Mouse (Mus musculus): ENCODE data around the gene Rabl2. TPM values are rescaled to one million over a fixed set of nuclear protein-coding genes. Genes with fewer than 3 reads are reported as not detected.

The Rabl2 gene
- total RNA-seq, 2 experiments from 2014 or later: 17.3 to 18.3 TPM

- DNase-seq (ENCODE audit: low spot score in 2 of 2): no peak
These were observed 36.1 kb downstream of the Rabl2 start for GRCm38 (mm10) chr15:89555591-89555990.

- DNase-seq (ENCODE audit: low spot score in 2 of 2): no peak
These were observed 40.0 kb downstream of the Rabl2 start for GRCm38 (mm10) chr15:89551733-89552132.

DNA sequence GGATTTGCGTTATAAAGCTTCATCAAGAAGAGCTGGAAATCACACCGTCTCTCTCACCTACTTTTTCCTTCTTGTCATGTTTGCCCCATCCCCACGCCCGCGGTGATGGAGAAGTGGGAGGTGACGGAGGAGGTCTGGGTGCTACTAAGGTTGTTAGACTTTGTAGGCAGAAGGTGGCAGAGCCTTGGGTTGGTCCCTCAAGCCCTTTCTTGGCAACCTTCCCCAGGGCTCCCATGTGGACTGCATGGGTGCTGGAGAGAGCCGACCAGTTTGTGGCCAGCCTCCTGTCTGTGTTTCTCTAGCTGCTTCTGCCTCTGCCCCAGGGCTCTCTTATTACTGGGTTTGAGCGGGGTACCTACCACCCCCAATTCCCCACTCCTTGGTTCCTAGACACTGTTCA is 41.2 kb downstream of the Rabl2 start:
- DNase-seq (ENCODE audit: low spot score in 2 of 2): no peak

- no peak for DNase-seq (ENCODE audit: low spot score in 2 of 2)
These were observed 42.9 kb downstream of the Rabl2 start for GRCm38 (mm10) chr15:89548837-89549236.

DNA sequence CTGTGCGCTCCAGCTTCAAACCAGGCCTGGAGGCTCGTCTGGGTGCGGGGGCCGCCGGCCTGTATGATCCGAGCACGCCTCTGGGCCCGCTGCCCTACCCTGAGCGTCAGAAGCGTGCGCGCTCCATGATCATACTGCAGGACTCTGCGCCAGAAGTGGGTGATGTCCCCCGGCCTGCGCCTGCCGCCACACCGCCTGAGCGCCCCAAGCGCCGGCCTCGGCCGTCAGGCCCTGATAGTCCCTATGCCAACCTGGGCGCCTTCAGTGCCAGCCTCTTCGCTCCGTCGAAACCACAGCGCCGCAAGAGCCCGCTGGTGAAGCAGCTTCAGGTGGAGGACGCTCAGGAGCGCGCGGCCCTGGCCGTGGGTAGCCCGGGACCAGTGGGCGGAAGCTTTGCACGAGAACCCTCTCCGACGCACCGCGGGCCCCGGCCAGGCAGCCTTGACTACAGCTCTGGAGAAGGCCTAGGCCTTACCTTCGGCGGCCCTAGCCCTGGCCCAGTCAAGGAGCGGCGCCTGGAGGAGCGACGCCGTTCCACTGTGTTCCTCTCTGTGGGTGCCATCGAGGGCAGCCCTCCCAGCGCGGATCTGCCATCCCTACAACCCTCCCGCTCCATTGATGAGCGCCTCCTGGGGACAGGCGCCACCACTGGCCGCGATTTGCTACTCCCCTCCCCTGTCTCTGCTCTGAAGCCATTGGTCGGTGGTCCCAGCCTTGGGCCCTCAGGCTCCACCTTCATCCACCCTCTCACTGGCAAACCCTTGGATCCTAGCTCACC is 43.7 kb downstream of the Rabl2 start:
- no peak for DNase-seq (ENCODE audit: low spot score in 2 of 2)

GRCm38 (mm10) chr15:89547321-89547720 is 44.4 kb downstream of the Rabl2 start:
- no peak for DNase-seq (ENCODE audit: low spot score in 2 of 2)

- no peak for DNase-seq (ENCODE audit: low spot score in 2 of 2)
These were observed 47.6 kb downstream of the Rabl2 start for GRCm38 (mm10) chr15:89544171-89544570.

DNA sequence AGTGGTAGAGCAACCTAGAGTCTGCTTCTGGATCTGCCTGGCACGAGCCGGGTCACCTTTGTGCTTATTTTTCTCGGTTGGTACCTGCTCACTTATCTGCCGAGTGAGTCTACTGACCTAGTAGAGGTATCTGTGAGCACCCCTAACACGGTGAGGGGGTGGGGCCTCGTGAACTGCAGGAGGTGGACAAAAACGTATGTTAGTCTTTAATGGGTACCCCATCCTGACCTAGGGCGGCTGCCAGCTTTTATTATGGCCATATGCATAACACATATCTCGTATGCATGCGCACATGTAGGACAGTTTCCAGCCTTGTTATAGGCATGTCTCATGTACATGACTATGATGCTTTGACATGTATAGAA is 57.9 kb downstream of the Rabl2 start:
- no peak for DNase-seq (ENCODE audit: low spot score in 2 of 2)

DNA sequence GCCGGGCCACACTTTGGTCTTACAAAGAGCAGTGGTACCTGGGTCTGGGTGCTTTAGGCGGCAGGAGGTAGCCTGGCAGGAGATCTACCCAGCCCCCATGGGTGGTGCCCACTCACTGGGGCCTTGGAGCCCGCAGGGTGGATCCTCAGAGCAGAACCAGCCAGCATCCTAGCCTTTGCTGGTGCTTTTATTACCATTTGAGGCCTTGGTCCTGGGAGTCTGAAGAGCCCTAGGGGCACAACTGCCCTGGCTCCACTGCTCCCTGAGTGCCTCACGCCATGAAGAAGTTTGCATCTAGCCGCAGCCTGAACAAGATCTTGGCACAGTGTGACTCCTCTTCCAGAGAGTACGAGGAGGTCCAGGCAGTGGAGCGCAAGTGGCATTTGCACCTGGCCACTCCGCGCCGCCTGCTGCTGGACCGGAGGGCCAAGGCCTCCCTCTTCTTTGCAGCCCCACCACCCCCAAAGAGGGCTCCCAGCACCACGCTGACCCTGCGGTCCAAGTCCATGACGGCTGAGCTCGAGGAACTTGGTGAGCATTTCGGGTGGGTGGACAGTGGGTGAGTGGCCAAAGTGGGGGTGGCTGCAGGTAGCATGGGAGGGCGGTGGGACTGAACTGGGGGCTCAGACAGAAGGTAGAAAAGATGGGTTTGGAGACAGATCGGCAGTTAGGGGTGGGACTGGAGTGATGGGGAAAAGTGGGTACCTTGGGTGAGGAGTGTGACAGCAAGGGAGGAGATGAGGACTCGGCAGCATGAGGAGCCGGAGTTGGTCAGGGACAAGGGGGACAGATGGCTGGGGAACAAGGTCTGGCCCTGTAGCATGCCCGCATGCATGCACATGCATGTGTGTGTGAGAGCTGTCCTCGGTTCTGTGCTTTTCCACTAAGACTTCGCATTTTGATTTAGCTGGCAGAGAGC is 58.5 kb downstream of the Rabl2 start:
- no peak for DNase-seq (ENCODE audit: low spot score in 2 of 2)

Other genes with a start within 250 kb of the Rabl2 start
- 10 to 100 TPM; 59.3 to 59.5 TPM for gene Lmf2, start 236.3 kb downstream of the Rabl2 start, total RNA-seq (2021)
- 100 to 1,000 TPM; 126 to 133 TPM for gene Ncaph2, start 236.2 kb downstream of the Rabl2 start, total RNA-seq (2021)
- 10 to 100 TPM; 20.2 to 22.5 TPM for gene Sco2, start 218.1 kb downstream of the Rabl2 start, total RNA-seq (2021)
- gene Tymp, start 214.9 kb downstream of the Rabl2 start, total RNA-seq (2021): 1 to 10 TPM in 1 of 2 experiments, under 1 TPM in 1; 0.87 to 1.9 TPM
- 1 to 10 TPM in 1 of 2 experiments, under 1 TPM in 1; 0.34 to 1.5 TPM for gene Odf3b, start 212.6 kb downstream of the Rabl2 start, total RNA-seq (2021)
- gene Klhdc7b, start 207.0 kb downstream of the Rabl2 start, total RNA-seq (2021): not detected
- gene Syce3, start 181.4 kb downstream of the Rabl2 start, total RNA-seq (2021): not detected
- gene Cpt1b, start 166.1 kb downstream of the Rabl2 start, total RNA-seq (2021): 100 to 1,000 TPM in 1 of 2 experiments, 10 to 100 TPM in 1; 95.7 to 128 TPM
- 1 to 10 TPM; 2.5 to 3.0 TPM for gene C730034F03Rik, start 162.3 kb downstream of the Rabl2 start, total RNA-seq (2021)
- 1 to 10 TPM in 1 of 2 experiments, under 1 TPM in 1; 0.84 to 1.9 TPM for gene Gm44502, start 162.2 kb downstream of the Rabl2 start, total RNA-seq (2021)
- gene Chkb, start 162.0 kb downstream of the Rabl2 start, total RNA-seq (2021): 10 to 100 TPM; 87.1 to 87.7 TPM
- gene Mapk8ip2, start 138.0 kb downstream of the Rabl2 start, total RNA-seq (2021): 10 to 100 TPM; 20.4 to 22.1 TPM
- 10 to 100 TPM; 24.4 to 25.0 TPM for gene Arsa, start 114.5 kb downstream of the Rabl2 start, total RNA-seq (2021)
- 10 to 100 TPM; 58.7 to 66.0 TPM for gene Shank3, start 92.3 kb downstream of the Rabl2 start, total RNA-seq (2021)
- 1 to 10 TPM; 1.9 to 2.8 TPM for gene Acr, start 23.6 kb downstream of the Rabl2 start, total RNA-seq (2021)
- under 1 TPM; 0.17 TPM for gene Syt10, start 249.9 kb upstream of the Rabl2 start, total RNA-seq (2021)